ENCODE assay signal across 29 mouse cellular contexts in genomic region chr3:159193189-159193588, GRCm38 (mm10).
"Had no signal": no experiment of that assay in that cellular context is flagged by ENCODE, and none has a peak within 500 bp of the region (broad histone marks: within the 10 kb centered on the region; RNA-seq: fewer than 3 reads in every experiment).

No protein-coding gene starts in this region.

- H3K4me2 ChIP-seq: heart, embryonic 12.5 days; hindbrain, embryonic 12.5 days; hindbrain, embryonic 14.5 days; intestine, embryonic 15.5 days; kidney, embryonic 15.5 days; limb, embryonic 12.5 days; liver, embryonic 11.5 days; liver, embryonic 13.5 days; liver, embryonic 15.5 days had no signal

- H3K4me3 ChIP-seq: heart, adult 2 months; heart, embryonic 10.5 days; heart, embryonic 12.5 days; hindbrain, embryonic 10.5 days; hindbrain, embryonic 12.5 days; intestine, embryonic 15.5 days; kidney, embryonic 15.5 days; layer of hippocampus, adult 2 months; left cerebral cortex, adult 2 months; limb, embryonic 10.5 days; limb, embryonic 12.5 days; liver, embryonic 13.5 days; liver, embryonic 15.5 days had no signal

- H3K9ac ChIP-seq: heart, embryonic 12.5 days; hindbrain, embryonic 12.5 days; hindbrain, embryonic 14.5 days; intestine, embryonic 15.5 days; kidney, embryonic 15.5 days; limb, embryonic 12.5 days; liver, embryonic 13.5 days; liver, embryonic 15.5 days had no signal

- H3K36me3 ChIP-seq: heart, embryonic 10.5 days; heart, embryonic 12.5 days; hindbrain, embryonic 10.5 days; hindbrain, embryonic 12.5 days; intestine, embryonic 15.5 days; kidney, embryonic 15.5 days; limb, embryonic 10.5 days; limb, embryonic 12.5 days; liver, embryonic 13.5 days; liver, embryonic 15.5 days had no signal

- H3K4me1 ChIP-seq: heart, embryonic 10.5 days; heart, embryonic 12.5 days; hindbrain, embryonic 10.5 days; hindbrain, embryonic 12.5 days; intestine, embryonic 15.5 days; kidney, embryonic 15.5 days; limb, embryonic 10.5 days; limb, embryonic 12.5 days; liver, embryonic 13.5 days; liver, embryonic 15.5 days had no signal

- ATAC-seq: hindbrain, embryonic 16.5 days; inflammation-experienced regulatory T-cells, adult 6 months; intestine, embryonic 15.5 days; intestine, postnatal 0 days had no signal

- H3K27me3 ChIP-seq: heart, embryonic 12.5 days; hindbrain, embryonic 12.5 days; intestine, embryonic 15.5 days; kidney, embryonic 15.5 days; limb, embryonic 12.5 days; liver, embryonic 13.5 days; liver, embryonic 15.5 days had no signal

- H3K9me3 ChIP-seq: heart, embryonic 10.5 days; heart, embryonic 12.5 days; hindbrain, embryonic 10.5 days; hindbrain, embryonic 12.5 days; intestine, embryonic 15.5 days; kidney, embryonic 15.5 days; limb, embryonic 10.5 days; limb, embryonic 12.5 days; liver, embryonic 13.5 days; liver, embryonic 15.5 days had no signal

- DNase-seq: gastrocnemius, postnatal 14 days; gastrocnemius, postnatal 36 days; heart, adult 11 months; heart, adult 2 months; heart, postnatal 10 days; heart, postnatal 4 days; kidney, adult 2 months; kidney, adult 9 months; kidney, postnatal 10 days; kidney, postnatal 25 days; kidney, postnatal 4 days; liver; liver, embryonic 13.5 days had no signal

- H3K27ac ChIP-seq: heart, adult 2 months; heart, embryonic 10.5 days; hindbrain, embryonic 10.5 days; hindbrain, embryonic 12.5 days; hindbrain, embryonic 14.5 days; intestine, embryonic 15.5 days; kidney, embryonic 15.5 days; layer of hippocampus, adult 2 months; left cerebral cortex, adult 2 months; limb, embryonic 10.5 days; limb, embryonic 12.5 days; liver, embryonic 13.5 days; liver, embryonic 15.5 days had no signal
